Mouse (Mus musculus) cerebellum, postnatal 36 days (tissue): ENCODE measurements around the gene Gm5751.
"Not testable (repeated sequence)": the region's sequence is repeated elsewhere in the genome, so short reads cannot be mapped to it uniquely, and the experiment has no call there.

Source experiments
- DNase-seq, 2 experiments: peaks; one replicate each; pipeline ENCODE4 v3.0.0; 2021 to 2022; ENCODE audit warnings: mixed read lengths in 2 of 2

The Gm5751 gene

DNA sequence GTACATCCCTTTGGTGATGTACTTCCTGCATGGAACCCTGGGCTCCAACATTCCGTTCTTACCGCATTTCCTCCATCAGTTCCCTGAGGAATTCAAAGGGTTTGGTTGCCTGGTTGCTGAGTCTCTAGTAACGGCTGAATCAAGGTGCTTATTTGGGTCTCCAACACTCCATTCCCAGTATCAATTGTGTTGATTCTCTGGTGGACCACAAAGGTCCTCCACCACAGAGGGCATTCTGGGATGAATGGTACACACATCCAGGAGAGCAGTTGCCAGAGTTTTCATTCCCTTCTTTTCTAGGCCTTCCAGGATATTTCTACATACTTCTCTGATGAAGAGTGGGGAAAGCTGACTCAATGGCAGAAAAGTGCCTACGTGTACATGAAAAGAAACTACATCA, at the start of gene Gm5751:
Gene Gm5751, plus strand, starts transcription at position 301 of the 400 bp plus-strand sequence.
- DNase-seq, result not testable (repeated sequence)

DNA sequence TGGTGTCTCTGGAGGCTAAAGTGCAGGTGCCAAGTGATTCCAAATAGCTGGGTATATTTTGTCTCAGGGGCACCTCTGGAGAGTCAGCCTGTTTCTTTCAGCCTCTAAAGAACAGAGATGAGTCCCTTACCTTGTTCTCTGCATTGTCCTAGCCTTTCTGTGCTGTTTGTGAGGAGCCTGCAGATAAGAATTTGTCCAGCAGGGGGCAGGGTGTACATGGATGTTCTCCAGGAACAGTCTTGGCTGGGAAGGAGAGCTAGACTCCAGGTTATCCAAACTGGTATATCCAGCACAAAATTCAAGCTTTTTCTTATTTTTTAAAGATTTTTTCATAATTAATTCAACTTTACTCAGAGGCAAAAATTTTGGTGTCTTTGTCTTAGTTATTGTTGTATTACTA, 42.0 kb upstream of the Gm5751 start:
- peak; percentile 50 to 52 for DNase-seq

DNA sequence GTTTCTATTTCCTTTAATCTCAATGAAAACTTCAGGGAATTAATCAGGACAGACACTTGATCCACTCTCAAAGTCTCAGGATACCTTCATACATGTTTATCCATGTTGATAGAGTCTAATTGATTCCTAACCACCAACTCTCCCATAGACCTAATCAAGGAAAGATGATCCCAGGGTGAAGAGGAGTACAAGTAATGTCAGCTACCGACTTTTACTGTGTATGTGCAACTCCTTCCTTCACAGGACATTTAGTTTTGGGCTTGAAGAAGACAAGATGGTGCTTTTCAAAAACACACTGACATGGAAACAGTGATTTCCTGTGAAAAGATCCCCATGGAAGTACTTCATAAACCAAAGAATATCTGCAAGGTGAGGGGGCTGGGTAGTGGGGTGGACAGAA, 30.4 kb upstream of the Gm5751 start, which contains the start of gene Gm6592:
Gene Gm6592, plus strand, starts transcription at position 301 of the 400 bp plus-strand sequence.
- no peak for DNase-seq

DNA sequence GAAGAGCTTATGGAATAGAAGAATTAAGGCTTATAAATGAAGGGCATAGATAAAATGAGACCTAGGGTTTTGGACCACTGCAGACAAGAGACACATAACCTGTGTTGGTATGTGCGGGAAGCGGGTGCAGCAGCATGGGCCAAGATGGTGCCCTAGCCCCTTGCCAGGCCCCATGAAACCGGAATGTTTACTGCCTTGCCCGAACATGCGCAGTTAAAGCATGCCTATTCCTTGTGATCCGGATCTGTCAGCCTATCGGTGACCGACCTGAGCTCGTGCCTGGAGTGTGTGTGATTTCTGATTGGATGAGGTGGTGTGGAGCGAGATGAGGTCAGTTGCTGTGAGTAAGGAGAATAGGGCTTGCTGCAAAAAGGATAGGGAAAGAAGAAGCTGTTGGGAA, 21.6 kb upstream of the Gm5751 start:
- no peak for DNase-seq

DNA sequence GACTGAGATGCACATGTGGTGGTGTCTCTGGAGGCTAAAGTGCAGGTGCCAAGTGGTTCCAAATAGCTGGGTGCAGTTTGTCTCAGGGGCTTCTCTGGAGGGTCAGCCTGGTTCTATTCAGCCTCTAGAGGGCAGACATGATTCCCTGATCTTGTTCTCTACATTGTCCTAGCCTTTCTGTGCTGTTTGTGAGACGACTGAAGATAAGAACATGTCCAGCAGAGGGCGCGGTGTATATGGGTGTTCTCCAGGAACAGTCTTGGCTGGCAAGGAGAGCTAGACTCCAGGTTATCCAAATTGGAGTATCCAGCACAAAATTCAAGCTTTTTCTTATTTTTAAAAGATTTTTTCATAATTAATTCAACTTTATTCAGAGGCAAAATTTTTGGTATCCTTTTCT, 9.7 kb upstream of the Gm5751 start:
- DNase-seq, result peak; percentile 49 to 58

DNA sequence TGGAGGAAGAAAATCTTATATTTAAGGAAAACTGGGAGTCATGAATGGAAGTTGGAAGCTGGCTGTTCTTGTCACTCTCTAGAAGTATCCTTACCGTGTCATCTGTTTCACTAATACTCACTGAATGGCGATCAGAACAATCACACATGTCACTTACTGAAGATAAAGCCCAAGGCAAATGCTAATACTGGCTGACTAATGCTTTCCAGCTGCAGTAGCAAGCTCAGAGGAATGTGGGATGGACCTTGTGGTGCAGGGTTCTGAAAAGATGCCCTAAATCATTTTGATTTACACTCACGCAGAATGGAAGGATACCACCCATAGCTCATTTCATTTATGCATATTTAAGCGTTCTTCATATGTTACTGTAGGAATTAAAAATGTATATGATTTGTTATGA, 10.3 kb downstream of the Gm5751 start:
- DNase-seq, result no peak

DNA sequence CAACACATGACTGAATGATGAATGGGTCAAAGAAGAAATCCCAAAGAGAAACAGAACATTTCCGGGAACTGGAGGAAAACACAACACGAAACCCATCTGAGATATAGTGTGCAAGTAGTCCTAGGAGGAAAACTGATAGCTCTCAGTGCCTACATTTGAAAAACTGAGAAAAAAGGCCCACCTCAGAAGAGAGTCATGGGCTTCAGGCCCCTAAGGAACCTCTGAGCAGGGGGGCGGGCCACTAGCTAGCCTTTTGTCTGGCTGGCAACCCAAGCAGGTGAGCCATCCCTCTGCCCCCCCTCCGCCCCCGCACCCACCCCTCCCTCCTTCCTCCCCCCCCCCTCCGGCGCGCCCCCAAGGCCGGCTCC, 17.9 kb downstream of the Gm5751 start:
- no peak for DNase-seq

DNA sequence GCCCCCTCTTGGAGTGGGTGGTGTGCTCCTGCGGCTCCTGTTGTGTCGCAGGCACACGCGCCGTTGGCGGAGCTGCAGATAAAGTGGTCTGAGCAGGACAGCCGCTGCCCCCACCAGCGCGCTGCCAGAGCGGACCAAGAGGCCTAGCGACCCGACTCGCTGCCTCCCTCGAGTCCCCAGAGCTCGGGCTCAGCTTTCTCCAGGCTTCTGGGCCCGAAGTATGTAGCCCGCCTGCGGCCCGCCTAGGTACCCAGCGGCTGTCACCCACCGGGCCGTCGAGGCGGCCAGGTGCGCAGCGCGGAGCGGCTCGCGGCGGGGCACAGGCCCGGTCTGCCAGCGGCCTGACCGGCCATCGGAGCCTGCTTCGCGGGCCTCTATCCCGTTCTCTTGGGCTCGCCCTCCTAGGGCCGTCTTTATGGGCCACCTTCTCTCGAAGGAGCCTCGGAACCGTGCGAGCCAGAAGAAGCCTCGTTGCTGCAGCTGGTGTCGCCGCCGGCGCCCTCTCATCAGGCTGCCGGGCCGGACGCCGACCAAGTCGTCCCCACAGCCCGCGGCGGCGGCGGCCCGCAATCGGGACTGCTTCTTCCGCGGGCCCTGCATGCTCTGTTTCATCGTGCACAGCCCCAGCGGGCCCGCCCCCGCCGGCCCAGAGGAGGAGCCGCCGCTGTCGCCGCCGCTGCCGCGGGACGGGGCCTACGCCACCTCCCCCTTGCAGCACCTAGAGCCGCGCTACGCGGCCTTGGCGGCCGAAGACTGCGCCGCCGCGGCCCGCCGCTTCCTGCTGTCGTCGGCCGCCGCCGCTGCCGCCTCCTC, 18.5 kb downstream of the Gm5751 start, which contains the start of gene B630019K06Rik:
Gene B630019K06Rik, plus strand, starts transcription at position 40 of the 813 bp plus-strand sequence.
- DNase-seq, result peak; percentile 42 to 52

DNA sequence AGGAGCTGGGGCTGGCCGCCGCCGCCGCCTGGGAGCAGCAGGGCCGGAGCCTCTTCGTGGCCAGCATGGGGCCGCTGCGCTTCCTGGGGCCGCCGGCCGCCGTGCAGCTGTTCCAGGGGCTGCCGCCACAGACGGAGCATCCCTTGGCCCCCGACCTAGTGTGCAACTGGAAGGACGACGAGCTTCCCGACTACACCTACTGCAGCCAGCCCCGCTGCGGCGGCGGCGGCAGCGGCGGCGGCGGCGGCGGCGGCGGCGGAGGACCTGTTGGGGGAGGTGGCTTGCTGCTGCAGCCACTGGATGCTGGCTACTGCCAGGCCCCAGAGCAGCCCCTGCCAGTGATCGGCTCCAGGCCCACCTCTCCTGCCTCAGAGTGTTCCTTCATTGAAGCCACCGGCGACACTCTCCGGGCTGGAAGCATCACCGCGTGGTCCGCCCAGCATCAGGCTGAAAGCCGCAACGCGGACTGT, 19.2 kb downstream of the Gm5751 start:
- DNase-seq, result peak; percentile 7 to 19

DNA sequence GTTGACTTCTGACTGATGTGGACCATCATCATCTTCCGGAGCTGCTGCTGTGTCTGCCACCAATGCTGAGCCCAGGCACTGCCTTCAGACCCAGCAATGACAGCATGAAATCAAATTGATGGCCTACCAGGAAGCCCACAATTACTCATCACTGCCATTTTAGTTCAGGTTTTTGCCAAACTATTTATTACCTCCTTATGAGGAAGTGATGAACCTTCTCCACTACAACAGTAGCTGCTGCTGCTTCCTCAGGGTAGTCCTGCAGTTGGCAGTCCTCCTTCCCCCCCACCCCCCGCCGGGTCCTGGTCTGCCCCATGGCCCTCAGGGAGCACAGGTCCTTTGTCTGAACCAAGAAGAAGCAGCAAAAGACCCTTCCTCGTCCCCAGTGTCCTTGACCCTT, 26.8 kb downstream of the Gm5751 start:
- DNase-seq, result no peak

DNA sequence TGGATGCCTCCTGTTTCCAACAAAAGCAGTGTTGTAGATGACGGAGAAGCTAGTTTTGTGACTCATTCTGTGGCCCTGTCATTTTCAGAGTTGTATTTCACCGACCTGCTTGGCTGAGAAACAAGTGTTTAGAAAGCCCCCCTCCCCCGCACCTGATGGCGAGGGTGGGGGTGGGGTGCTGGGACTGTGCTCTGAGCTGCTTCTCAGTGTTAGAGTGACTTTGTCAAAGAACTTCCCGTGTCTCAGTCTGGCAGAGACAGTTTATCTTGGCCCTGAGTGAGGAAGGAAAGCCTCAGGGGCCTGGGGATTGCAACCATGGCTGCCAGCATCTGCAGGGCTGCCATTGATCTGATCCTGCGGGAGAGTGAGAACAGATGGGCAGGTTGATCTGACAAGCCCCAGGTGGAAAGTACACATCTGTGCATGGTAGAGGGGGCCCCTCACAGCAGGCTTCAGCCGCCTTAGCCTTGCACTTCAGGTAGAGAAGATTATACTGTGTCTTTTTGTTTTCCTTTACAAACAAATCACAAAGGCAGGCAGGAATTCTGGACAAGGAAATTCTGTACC, 27.9 kb downstream of the Gm5751 start:
- no peak for DNase-seq

DNA sequence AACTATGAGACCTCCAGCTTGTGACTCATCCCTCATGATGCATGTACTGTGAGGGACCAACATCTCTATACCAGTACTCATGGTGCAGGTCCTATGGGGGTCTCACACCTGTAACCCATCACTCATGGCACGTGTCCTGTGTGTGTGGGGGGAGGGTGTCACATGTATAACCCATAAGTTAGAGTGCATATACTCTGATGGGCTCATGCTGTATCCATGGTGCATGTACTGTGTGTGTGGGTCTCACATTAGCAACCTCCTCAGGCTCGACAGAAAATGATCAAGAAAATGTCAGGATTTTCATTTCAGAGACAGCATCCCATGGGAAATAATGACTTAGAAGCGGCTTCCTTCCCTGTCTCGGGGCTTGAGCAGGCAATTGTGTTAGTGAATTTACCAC, 47.0 kb downstream of the Gm5751 start:
- DNase-seq, result no peak

DNA sequence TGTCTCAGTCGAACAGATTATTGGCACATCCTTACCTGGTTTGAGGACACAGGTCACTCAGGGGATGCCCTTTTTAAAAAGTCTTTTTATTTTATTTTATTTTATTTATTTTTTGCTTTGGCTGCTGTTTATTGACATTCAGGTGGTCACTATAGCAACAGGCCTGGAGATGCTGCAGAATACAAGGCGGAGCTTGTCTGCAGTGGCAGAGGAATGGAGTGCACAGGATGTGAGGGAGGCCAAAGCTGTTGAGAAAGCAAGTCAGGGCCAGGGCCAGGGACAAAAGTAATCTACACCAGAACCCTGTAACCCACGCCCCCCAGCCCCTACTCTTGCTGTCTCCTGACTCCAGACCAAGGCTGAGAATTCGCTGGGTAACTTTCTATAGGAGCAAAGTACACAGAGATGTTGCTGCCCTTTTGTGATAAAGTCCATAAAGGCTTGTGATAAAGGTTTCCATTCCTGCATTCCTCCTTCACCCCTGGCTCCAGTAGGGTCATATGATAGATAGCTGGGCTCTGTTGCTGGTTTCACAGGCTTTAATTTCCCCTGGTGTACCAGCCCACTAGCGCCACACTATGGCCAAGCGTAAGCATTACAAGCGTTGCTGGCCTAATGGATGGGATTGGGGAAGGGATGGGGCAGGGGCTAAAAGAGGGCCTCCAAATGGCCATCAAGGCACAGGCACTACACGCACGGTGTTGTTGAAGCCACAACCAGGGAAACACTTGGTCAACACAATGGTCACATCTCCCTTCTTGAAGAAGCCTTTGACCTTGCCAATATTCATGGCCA, 48.0 kb downstream of the Gm5751 start:
- DNase-seq, result no peak

DNA sequence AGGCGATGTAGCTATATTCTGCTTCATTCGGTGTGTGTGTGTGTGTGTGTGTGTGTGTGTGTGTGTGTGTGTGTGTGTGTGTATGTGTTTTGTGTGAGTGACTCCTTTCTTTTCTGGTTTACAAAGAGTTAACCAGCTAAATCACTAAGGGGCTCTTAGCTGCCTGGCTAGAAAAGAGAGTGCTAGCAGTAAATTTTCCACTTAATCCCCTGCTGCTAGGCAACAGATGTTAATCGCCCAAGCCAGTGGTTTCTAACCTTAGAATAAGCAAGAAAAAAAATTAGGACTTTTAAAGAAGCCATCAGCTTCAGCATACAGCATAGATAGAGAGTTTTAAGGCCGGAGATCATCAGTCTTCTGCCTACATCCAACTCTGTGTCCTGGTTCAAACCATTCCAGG, 53.3 kb downstream of the Gm5751 start:
- DNase-seq, result no peak
